Mouse (Mus musculus) midbrain, embryonic 10.5 days (tissue): Measurements from ENCODE around the gene Gm3012. TPM values are rescaled to one million over a fixed set of nuclear protein-coding genes. Genes with fewer than 3 reads are reported as not detected.
"Not testable (repeated sequence)": the region's sequence is repeated elsewhere in the genome, so short reads cannot be mapped to it uniquely, and the experiment has no call there.

Experiments
- DNase-seq: peaks from one replicate; pipeline ENCODE4 v3.0.0-alpha.2; 2017; ENCODE audit warnings: low spot score
- H3K27ac ChIP-seq: fragments of 300-500 bp; sonication (generic); replicated peaks from 2 replicates; pipeline ENCODE4 v1.5.1; 2016; ENCODE audit warnings: mild to moderate bottlenecking
- H3K27me3 ChIP-seq: fragments of 300-500 bp; sonication (generic); 2 replicates; pipeline ENCODE4 v1.6.1; 2016; ENCODE audit warnings: low read depth, mild to moderate bottlenecking; ENCODE audit not compliant: poor library complexity, severe bottlenecking
- H3K36me3 ChIP-seq: fragments of 300-500 bp; sonication (generic); 2 replicates; pipeline ENCODE4 v1.6.1; 2016; ENCODE audit warnings: mild to moderate bottlenecking, moderate library complexity
- H3K4me1 ChIP-seq: fragments of 300-500 bp; sonication (generic); 2 replicates; pipeline ENCODE4 v1.6.1; 2016
- H3K4me3 ChIP-seq: fragments of 300-500 bp; sonication (generic); 2 replicates; pipeline ENCODE4 v1.5.1; 2016; ENCODE audit warnings: mild to moderate bottlenecking, moderate library complexity
- H3K9me3 ChIP-seq: fragments of 300-500 bp; sonication (generic); replicated peaks from 2 replicates; pipeline ENCODE4 v1.6.1; 2016; ENCODE audit warnings: mild to moderate bottlenecking
- WGBS: fragments of 180-500 bp; shearing (Covaris S2); methylation state at CpG from one replicate; pipeline ENCODE4 v1.1.7; 2016; 5-methylcytosine and 5-hydroxymethylcytosine counted together
- polyA plus RNA-seq: library from polyadenylated mRNA; unstranded; fragments of >200 nt; fragmentation: Nextera tagmentation; extraction: Ambion mirVana; gene quantifications from 2 replicates; pipeline ENCODE4 v1.2.1, GENCODE M21; 2016

The Gm3012 gene
- not detected in 2 replicates for polyA plus RNA-seq

- not testable (repeated sequence) for H3K27me3 ChIP-seq, H3K36me3 ChIP-seq, H3K9me3 ChIP-seq, DNase-seq, H3K4me1 ChIP-seq, H3K27ac ChIP-seq, H3K4me3 ChIP-seq
- no CpG with 5 or more reads among the region's 2 CpGs for WGBS
Measured at GRCm38 (mm10) chr14:3634212-3634611, at the start of gene Gm3012. Gene Gm3012 (plus strand): TSS chr14:3634512.

- not testable (repeated sequence) for H3K36me3 ChIP-seq, H3K4me1 ChIP-seq, H3K9me3 ChIP-seq, H3K27me3 ChIP-seq, H3K4me3 ChIP-seq, DNase-seq, H3K27ac ChIP-seq
- no CpG with 5 or more reads among the region's 32 CpGs for WGBS
Measured at GRCm38 (mm10) chr14:3651730-3652129, 17.4 kb downstream of the Gm3012 start, which contains the start of gene Gm3020. Gene Gm3020 (plus strand): TSS chr14:3652030.

- not testable (repeated sequence) for H3K27me3 ChIP-seq, H3K36me3 ChIP-seq, H3K4me1 ChIP-seq, H3K4me3 ChIP-seq, H3K27ac ChIP-seq, H3K9me3 ChIP-seq, DNase-seq
- no CpG with 5 or more reads among the region's 3 CpGs for WGBS
Measured at GRCm38 (mm10) chr14:3688483-3688882, 54.2 kb downstream of the Gm3012 start, which contains the start of gene Gm3043. Gene Gm3043 (plus strand): TSS chr14:3688783.

Other genes with a start within 250 kb of the Gm3012 start
- not detected in 2 replicates for gene Gm10413, start 239.4 kb upstream of the Gm3012 start, polyA plus RNA-seq
- 1.5 and 2.0 TPM in 2 replicates for gene Gm10409, start 221.9 kb upstream of the Gm3012 start, polyA plus RNA-seq
- gene Gm3005, start 206.4 kb upstream of the Gm3012 start, polyA plus RNA-seq = 1.3 and 1.5 TPM in 2 replicates
- gene Gm10408, start 185.1 kb upstream of the Gm3012 start, polyA plus RNA-seq = not detected in 2 replicates
- 1.5 and 2.0 TPM in 2 replicates for gene Gm3020, start 17.5 kb downstream of the Gm3012 start, polyA plus RNA-seq
- gene Gm3043, start 54.3 kb downstream of the Gm3012 start, polyA plus RNA-seq = not detected in 2 replicates
- 0.29 and 0.41 TPM in 2 replicates for gene Gm3002, start 175.6 kb downstream of the Gm3012 start, polyA plus RNA-seq
- not detected in 2 replicates for gene Gm3033, start 211.7 kb downstream of the Gm3012 start, polyA plus RNA-seq
- gene Gm2916, start 249.7 kb downstream of the Gm3012 start, polyA plus RNA-seq = 0.19 TPM in 1 of 2 replicates, not detected in the other